Mouse (Mus musculus): ENCODE data around the gene Btbd1. TPM values are rescaled to one million over a fixed set of nuclear protein-coding genes. Genes with fewer than 3 reads are reported as not detected.

Btbd1 gene
- polyA plus RNA-seq, 1 experiment from 2014 or later, result 96.6 TPM

DNA sequence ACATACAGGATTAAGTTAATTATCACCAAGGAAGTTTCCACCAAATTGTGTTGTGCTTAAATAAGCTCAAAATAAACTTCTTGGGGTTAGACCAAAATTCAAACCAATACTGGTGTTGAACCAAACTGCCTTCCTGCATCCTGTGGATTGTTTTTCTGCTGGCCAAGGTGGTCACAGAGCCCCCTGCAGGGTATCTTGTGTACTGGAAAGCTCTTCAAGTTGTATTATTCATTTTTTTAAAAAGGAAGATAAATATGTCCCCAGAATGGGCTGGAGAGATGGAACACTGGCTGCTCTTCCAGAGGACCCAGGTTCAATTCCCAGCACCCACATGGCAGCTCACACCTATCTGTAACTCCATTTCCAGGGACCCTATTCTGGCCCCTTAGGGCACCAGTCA lies 5.6 kb upstream of the Btbd1 start:
- Histone ChIP-seq H3K4me3 (replicated peaks) (no peak overlapping the region), H3K4me2 (no peak overlapping the region), H3K27me3 (replicated peaks) (no peaks in the 10 kb centered on the region), H3K36me3 (no peaks in the 10 kb centered on the region), H3K9me3 (replicated peaks) (no peaks in the 10 kb centered on the region), H3K4me1 (no peaks in the 10 kb centered on the region), H3K9ac (replicated peaks) (no peak overlapping the region), H3K27ac (replicated peaks) (no peak overlapping the region)
- no peak for ATAC-seq (ENCODE audit: low FRiP score)

GRCm38 (mm10) chr7:81828681-81829378 lies 401 bp downstream of the Btbd1 start:
- Histone ChIP-seq H3K27ac (replicated peaks) (peak overlapping the region; percentile 98), H3K27me3 (replicated peaks) (no peaks in the 10 kb centered on the region), H3K9me3 (replicated peaks) (no peaks in the 10 kb centered on the region), H3K36me3 (no peaks in the 10 kb centered on the region), H3K9ac (replicated peaks) (peak overlapping the region; percentile 92), H3K4me2 (peak overlapping the region; percentile 63), H3K4me3 (replicated peaks) (peak overlapping the region; percentile 87), H3K4me1 (peaks cover 34% of the 10 kb centered on the region)
- under 1% methylated on average over 62 of the region's 91 CpGs for WGBS
- peak; percentile 75 for ATAC-seq (ENCODE audit: low FRiP score)

DNA sequence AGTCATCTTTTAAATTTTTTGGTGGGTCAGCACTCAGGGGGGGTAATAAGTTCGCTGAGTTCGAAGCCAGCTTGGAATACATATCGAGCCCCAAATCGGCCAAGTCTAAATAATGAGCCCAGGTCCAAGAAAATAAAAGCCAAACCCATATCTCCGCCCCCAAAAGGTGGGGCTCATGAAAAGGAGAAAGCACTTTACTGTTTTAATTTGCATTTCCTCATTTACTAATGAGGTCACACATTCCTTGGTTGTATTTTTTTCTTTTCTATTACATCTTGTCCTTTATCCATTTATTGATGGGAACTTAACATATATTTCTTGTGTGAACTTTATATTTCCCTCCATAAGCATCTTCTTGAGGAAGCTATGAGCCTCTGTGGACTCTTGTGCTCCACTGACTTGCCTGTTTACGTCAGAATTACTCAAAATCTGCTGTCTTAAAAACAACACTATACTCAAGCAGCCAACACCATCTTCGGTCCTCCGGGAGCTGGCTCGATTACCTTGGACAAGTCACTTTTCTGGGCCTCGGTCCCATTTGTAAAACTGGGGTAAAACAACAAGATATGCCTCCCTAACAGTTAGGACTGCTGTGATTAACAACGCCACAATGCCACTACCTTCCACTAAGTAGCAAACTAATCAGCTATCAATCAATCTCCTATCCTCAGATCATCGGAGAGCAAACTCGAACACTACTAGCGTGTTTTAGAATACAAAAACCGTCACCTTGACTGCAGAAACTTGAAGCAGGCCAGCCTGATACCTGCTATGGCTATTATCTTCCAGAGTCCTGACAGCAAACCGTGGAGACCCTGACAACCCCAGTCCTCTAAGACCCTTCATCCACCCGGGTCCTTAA lies 1.2 kb downstream of the Btbd1 start:
- Histone ChIP-seq H3K4me2 (peak overlapping the region; percentile 63), H3K27me3 (replicated peaks) (no peaks in the 10 kb centered on the region), H3K27ac (replicated peaks) (peak overlapping the region; percentile 98), H3K4me1 (peaks cover 34% of the 10 kb centered on the region), H3K9me3 (replicated peaks) (no peaks in the 10 kb centered on the region), H3K9ac (replicated peaks) (peak overlapping the region; percentile 92), H3K36me3 (no peaks in the 10 kb centered on the region), H3K4me3 (replicated peaks) (peak overlapping the region; percentile 87)
- 20% methylated on average over 17 of the region's 17 CpGs for WGBS
- no peak for ATAC-seq (ENCODE audit: low FRiP score)

- no peak for ATAC-seq (ENCODE audit: low FRiP score)
- no peaks in the 10 kb centered on the region for H3K36me3 ChIP-seq
- H3K27ac ChIP-seq (replicated peaks), result no peak overlapping the region
- no peaks in the 10 kb centered on the region for H3K27me3 ChIP-seq (replicated peaks)
- no peak overlapping the region for H3K4me3 ChIP-seq (replicated peaks)
- H3K4me2 ChIP-seq, result peak overlapping the region; percentile 25
- 26% methylated on average over 3 of the region's 3 CpGs for WGBS
- H3K9me3 ChIP-seq (replicated peaks), result no peaks in the 10 kb centered on the region
- peaks cover 34% of the 10 kb centered on the region for H3K4me1 ChIP-seq
- no peak overlapping the region for H3K9ac ChIP-seq (replicated peaks)
These were observed 3.9 kb downstream of the Btbd1 start for GRCm38 (mm10) chr7:81825381-81825780.

- Histone ChIP-seq H3K27ac (replicated peaks) (no peak overlapping the region), H3K27me3 (replicated peaks) (no peaks in the 10 kb centered on the region), H3K4me3 (replicated peaks) (no peak overlapping the region), H3K4me2 (peak overlapping the region; percentile 25; the same call in 1 of the 2 replicates), H3K9ac (replicated peaks) (no peak overlapping the region), H3K36me3 (no peaks in the 10 kb centered on the region), H3K9me3 (replicated peaks) (no peaks in the 10 kb centered on the region), H3K4me1 (peaks cover 34% of the 10 kb centered on the region)
- WGBS, result 84% methylated on average over 3 of the region's 3 CpGs
- no peak for ATAC-seq (ENCODE audit: low FRiP score)
These were observed 4.3 kb downstream of the Btbd1 start for GRCm38 (mm10) chr7:81824906-81825305.

DNA sequence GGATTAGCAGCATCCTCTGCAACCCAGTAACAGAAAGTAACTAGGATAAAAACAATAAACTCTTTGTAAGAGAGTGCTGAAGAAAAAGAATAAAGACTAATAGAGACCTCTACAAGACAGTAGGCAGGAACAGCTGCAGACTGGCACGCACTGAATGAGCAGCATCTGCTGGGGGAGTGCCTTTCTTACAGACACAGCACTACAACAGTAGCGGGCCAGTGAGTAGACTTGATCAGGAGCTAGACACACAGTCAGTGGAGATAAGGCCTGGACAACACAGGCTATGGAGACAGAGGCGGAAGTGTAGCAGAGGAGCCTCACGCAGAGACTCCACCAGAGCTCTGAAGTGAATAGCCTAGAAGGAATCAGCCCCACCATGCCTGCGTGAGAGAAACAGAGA lies 23.2 kb downstream of the Btbd1 start:
- no peak overlapping the region for H3K9ac ChIP-seq (replicated peaks)
- no peaks in the 10 kb centered on the region for H3K9me3 ChIP-seq (replicated peaks)
- no peaks in the 10 kb centered on the region for H3K4me1 ChIP-seq
- no peak overlapping the region for H3K4me2 ChIP-seq
- no peaks in the 10 kb centered on the region for H3K27me3 ChIP-seq (replicated peaks)
- H3K36me3 ChIP-seq, result peaks cover 4% of the 10 kb centered on the region
- no peak for ATAC-seq (ENCODE audit: low FRiP score)
- no peak overlapping the region for H3K4me3 ChIP-seq (replicated peaks)
- 73% methylated on average over 5 of the region's 5 CpGs for WGBS
- H3K27ac ChIP-seq (replicated peaks), result no peak overlapping the region

DNA sequence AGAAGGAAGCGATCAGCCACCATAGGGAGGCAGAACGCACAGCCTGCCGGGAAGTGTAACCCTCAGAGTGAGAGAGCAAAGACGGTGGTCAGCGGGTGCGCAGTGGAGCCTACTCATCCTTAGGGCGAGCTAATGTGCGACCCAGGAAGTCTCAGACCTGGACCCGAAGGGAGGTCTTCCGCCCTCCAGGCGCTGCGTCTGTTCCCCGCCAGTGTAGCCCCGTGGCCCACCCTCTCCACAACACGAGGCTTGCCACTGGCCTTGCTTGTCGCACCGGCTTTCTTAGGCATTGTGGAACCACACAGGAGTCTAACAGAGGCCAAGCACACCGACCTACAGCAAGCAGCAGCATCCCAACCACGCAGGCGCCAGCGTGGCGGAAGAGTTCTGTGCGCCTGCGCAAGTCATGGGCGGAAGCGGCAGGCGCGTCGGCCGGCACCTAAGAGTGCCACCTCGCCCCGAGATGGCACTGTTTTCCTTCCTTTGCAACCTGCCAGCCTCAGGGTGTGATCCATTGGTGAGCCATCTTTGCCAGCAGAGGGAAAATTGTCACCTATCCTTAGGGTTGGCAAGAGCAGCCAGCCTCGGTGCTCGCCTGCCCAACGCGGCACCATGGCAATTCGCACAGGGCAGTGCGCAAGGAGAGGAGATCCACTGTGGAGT lies 40.0 kb downstream of the Btbd1 start, which contains the start of gene 3110040N11Rik:
Gene 3110040N11Rik, minus strand, starts transcription at position 384 of the 663 bp plus-strand sequence.
- WGBS, result under 1% methylated on average over 38 of the region's 38 CpGs
- peak within 1 kb of the TSS; percentile 99 for H3K27ac ChIP-seq (replicated peaks)
- peak within 1 kb of the TSS; percentile 84 for H3K4me2 ChIP-seq
- peak within 1 kb of the TSS; percentile 65 for H3K4me3 ChIP-seq (replicated peaks)
- ATAC-seq (ENCODE audit: low FRiP score), result peak; percentile 96
- peaks cover 29% of the 10 kb centered on the region for H3K36me3 ChIP-seq
- H3K9me3 ChIP-seq (replicated peaks), result no peaks in the 10 kb centered on the region
- H3K27me3 ChIP-seq (replicated peaks), result no peaks in the 10 kb centered on the region
- peaks cover 17% of the 10 kb centered on the region for H3K4me1 ChIP-seq
- H3K9ac ChIP-seq (replicated peaks), result peak within 1 kb of the TSS; percentile 85

GRCm38 (mm10) chr7:81788536-81788935 lies 40.7 kb downstream of the Btbd1 start:
- WGBS, result 4% methylated on average over 5 of the region's 5 CpGs
- peak; percentile 63 for ATAC-seq (ENCODE audit: low FRiP score)

GRCm38 (mm10) chr7:81777667-81778218 lies 51.5 kb downstream of the Btbd1 start:
- 72% methylated on average over 10 of the region's 10 CpGs for WGBS
- ATAC-seq (ENCODE audit: low FRiP score), result no peak
- Histone ChIP-seq H3K9ac (replicated peaks) (no peak overlapping the region), H3K4me1 (no peaks in the 10 kb centered on the region), H3K9me3 (replicated peaks) (no peaks in the 10 kb centered on the region), H3K27me3 (replicated peaks) (no peaks in the 10 kb centered on the region), H3K4me3 (replicated peaks) (no peak overlapping the region), H3K27ac (replicated peaks) (no peak overlapping the region), H3K4me2 (no peak overlapping the region), H3K36me3 (peaks cover 25% of the 10 kb centered on the region)

More at GRCm38 (mm10) chr7:81788536-81788935, 40.7 kb downstream of the Btbd1 start:
- no peaks in the 10 kb centered on the region for H3K27me3 ChIP-seq (replicated peaks)
- peaks cover 23% of the 10 kb centered on the region for H3K36me3 ChIP-seq
- H3K4me1 ChIP-seq, result peaks cover 17% of the 10 kb centered on the region
- no peaks in the 10 kb centered on the region for H3K9me3 ChIP-seq (replicated peaks)
- peak overlapping the region; percentile 85 for H3K9ac ChIP-seq (replicated peaks)
- H3K4me2 ChIP-seq, result peak overlapping the region; percentile 84
- peak overlapping the region; percentile 65 for H3K4me3 ChIP-seq (replicated peaks)
- peak overlapping the region; percentile 99 for H3K27ac ChIP-seq (replicated peaks)

DNA sequence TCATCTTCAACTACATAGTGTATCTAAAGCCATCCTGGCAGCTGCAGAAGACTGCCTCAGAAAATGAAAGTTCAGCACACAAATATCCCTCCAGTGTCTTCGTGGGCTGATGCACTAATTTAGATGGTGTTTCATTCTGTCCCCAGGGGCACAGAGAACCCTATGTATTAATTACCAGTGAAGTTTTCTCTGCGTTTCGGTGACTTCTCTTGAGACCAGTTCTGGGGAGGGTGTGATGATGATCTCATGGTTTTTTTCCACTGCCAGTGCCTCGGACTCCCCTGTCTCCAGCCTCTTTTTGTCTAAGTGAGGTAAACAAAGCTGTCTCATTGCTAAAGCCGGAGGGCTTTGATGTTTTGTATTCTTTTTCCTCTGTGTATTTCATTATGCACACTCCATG lies 53.9 kb downstream of the Btbd1 start:
- Histone ChIP-seq H3K27me3 (replicated peaks) (no peaks in the 10 kb centered on the region), H3K36me3 (peaks cover 7% of the 10 kb centered on the region), H3K4me1 (no peaks in the 10 kb centered on the region), H3K27ac (replicated peaks) (no peak overlapping the region), H3K4me2 (no peak overlapping the region), H3K9me3 (replicated peaks) (no peaks in the 10 kb centered on the region), H3K9ac (replicated peaks) (no peak overlapping the region), H3K4me3 (replicated peaks) (no peak overlapping the region)
- 64% methylated on average over 5 of the region's 5 CpGs for WGBS
- no peak for ATAC-seq (ENCODE audit: low FRiP score)

DNA sequence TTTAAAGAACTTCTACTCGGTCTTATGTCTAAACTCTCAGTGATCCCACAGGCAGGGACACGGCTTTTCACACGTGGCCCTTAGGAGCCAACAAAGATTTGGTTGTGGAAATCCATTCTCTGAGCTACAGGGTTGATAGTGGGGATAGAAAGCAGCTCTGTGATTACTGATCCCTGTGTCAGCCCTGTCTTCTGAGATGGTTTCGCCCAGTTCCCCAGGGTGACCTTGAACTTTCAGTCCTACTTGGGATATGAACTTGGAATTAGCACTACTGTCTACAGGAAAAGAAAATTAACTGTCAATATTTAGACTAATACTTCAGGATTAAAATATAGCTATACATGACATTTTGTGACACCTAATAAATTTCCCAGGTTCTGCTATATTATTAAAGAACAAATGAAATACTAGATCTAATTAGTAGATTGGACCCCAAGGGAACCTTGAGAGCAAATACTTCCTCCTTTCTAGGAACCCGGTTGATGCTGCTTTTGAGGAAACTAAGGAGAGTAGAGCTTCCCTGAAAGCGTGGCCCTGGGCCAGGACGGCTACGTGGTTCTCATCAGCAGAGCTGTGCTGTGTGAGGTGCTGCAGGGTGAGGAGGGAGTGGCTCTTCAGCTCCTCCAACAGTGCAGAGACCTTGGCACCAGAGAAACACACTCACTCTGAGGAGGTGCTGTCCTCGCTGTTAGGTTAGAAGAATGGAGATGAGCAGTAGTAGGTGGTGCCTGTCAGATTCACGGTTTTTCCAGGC lies 56.3 kb downstream of the Btbd1 start:
- no peaks in the 10 kb centered on the region for H3K4me1 ChIP-seq
- no peak overlapping the region for H3K4me3 ChIP-seq (replicated peaks)
- no peak for ATAC-seq (ENCODE audit: low FRiP score)
- no peak overlapping the region for H3K9ac ChIP-seq (replicated peaks)
- no peaks in the 10 kb centered on the region for H3K36me3 ChIP-seq
- H3K27ac ChIP-seq (replicated peaks), result no peak overlapping the region
- 82% methylated on average over 10 of the region's 10 CpGs for WGBS
- H3K9me3 ChIP-seq (replicated peaks), result no peaks in the 10 kb centered on the region
- no peaks in the 10 kb centered on the region for H3K27me3 ChIP-seq (replicated peaks)
- H3K4me2 ChIP-seq, result no peak overlapping the region

Data from neural tube, embryonic 15.5 days (tissue).